In genomic region chr4:53263776-53264175, GRCm38 (mm10) we compare ENCODE assay signal across 8 mouse cellular contexts.
DNase-seq lines count a peak whose midpoint lies in the region; ATAC-seq and TF ChIP-seq lines count a peak whose summit lies in the region.

No protein-coding gene starts in this region.

- H3K4me3 ChIP-seq in embryonic facial prominence, embryonic 11.5 days (ENCODE audit: low read depth, low read length) = no peak overlapping the region
- no peak overlapping the region for H3K4me3 ChIP-seq in intestine, postnatal 0 days (ENCODE audit: low read depth, low read length)
- no peak overlapping the region for H3K4me3 ChIP-seq in midbrain, postnatal 0 days (ENCODE audit: low read depth, low read length)

- 0 out of 2 replicates have a peak, but pooled peaks have one; percentile 48 for ATAC-seq in embryonic facial prominence, embryonic 11.5 days (replicated peaks; ENCODE audit: insufficient number of reproducible peaks, low FRiP score, low TSS enrichment, low read depth)
- ATAC-seq in intestine, postnatal 0 days = peak; percentile 71
- peak; percentile 90 for ATAC-seq in midbrain, postnatal 0 days (ENCODE audit: low FRiP score)

- H3K4me2 ChIP-seq in embryonic facial prominence, embryonic 11.5 days (ENCODE audit: low read depth, low read length) = no peak overlapping the region
- H3K4me2 ChIP-seq in intestine, postnatal 0 days (replicated peaks; ENCODE audit: low read depth) = no peak overlapping the region; the same call in 1 of the 2 replicates
- no peak overlapping the region for H3K4me2 ChIP-seq in midbrain, postnatal 0 days (ENCODE audit: low read depth, low read length, poor library complexity, severe bottlenecking)

- DNase-seq in adrenal gland, postnatal 4 days (ENCODE audit: low spot score in 2 of 2) = peak; percentile 53 to 67
- no peak for DNase-seq in embryonic facial prominence, embryonic 11.5 days (ENCODE audit: low spot score)
- DNase-seq in heart, adult 18-20 months = peak; percentile 94 to 95
- peak; percentile 42 to 79 for DNase-seq in left cerebral cortex, adult 8-10 months (ENCODE audit: low spot score in 2 of 2)
- peak; percentile 91 for DNase-seq in midbrain, postnatal 0 days (ENCODE audit: low spot score)
- peak; percentile 93 for DNase-seq in testis, postnatal 10 days (ENCODE audit: low spot score)
- DNase-seq in thymus, postnatal 36 days = no peak

- no peaks in the 10 kb centered on the region for H3K27me3 ChIP-seq in embryonic facial prominence, embryonic 11.5 days (ENCODE audit: control insufficient read depth, insufficient read depth, low read length)
- H3K27me3 ChIP-seq in intestine, postnatal 0 days (replicated peaks; ENCODE audit: control insufficient read depth, insufficient read depth, low read length) = no peaks in the 10 kb centered on the region
- no peaks in the 10 kb centered on the region for H3K27me3 ChIP-seq in midbrain, postnatal 0 days (ENCODE audit: insufficient read depth, low read length)

- peaks cover 3% of the 10 kb centered on the region; the same call in 1 of the 2 replicates for H3K4me1 ChIP-seq in embryonic facial prominence, embryonic 11.5 days (ENCODE audit: control insufficient read depth, insufficient read depth, low read length)
- 0 out of 2 replicates have a peak, but pooled peaks cover 4% of the 10 kb centered on the region for H3K4me1 ChIP-seq in intestine, postnatal 0 days (replicated peaks; ENCODE audit: control insufficient read depth, insufficient read depth, low read length)
- H3K4me1 ChIP-seq in midbrain, postnatal 0 days (ENCODE audit: insufficient read depth, low read length) = no peaks in the 10 kb centered on the region

- TF ChIP-seq CTCF in intestine, postnatal 0 days (IDR thresholded peaks at IDR 0.05; ENCODE audit: low read depth) = peak; percentile 63
- peak; percentile 54 for TF ChIP-seq CTCF in midbrain, postnatal 0 days (IDR thresholded peaks at IDR 0.05)

- WGBS in embryonic facial prominence, embryonic 11.5 days = 70% methylated on average over 13 of the region's 13 CpGs
- 53% methylated on average over 13 of the region's 13 CpGs for WGBS in intestine, postnatal 0 days
- 47% methylated on average over 13 of the region's 13 CpGs for WGBS in midbrain, postnatal 0 days

- H3K9ac ChIP-seq in embryonic facial prominence, embryonic 11.5 days (replicated peaks; ENCODE audit: low read length) = no peak overlapping the region
- H3K9ac ChIP-seq in intestine, postnatal 0 days (ENCODE audit: low read depth, low read length) = no peak overlapping the region
- H3K9ac ChIP-seq in midbrain, postnatal 0 days (replicated peaks; ENCODE audit: low read length, poor library complexity, severe bottlenecking) = no peak overlapping the region

- no peak overlapping the region for H3K27ac ChIP-seq in embryonic facial prominence, embryonic 11.5 days (replicated peaks; ENCODE audit: low read depth, low read length)
- H3K27ac ChIP-seq in intestine, postnatal 0 days (ENCODE audit: low read depth, low read length) = no peak overlapping the region
- H3K27ac ChIP-seq in midbrain, postnatal 0 days (ENCODE audit: low read depth, low read length) = no peak overlapping the region

- no peaks in the 10 kb centered on the region for H3K9me3 ChIP-seq in embryonic facial prominence, embryonic 11.5 days (replicated peaks; ENCODE audit: control insufficient read depth, low read length)
- H3K9me3 ChIP-seq in intestine, postnatal 0 days (ENCODE audit: control insufficient read depth) = no peaks in the 10 kb centered on the region
- no peaks in the 10 kb centered on the region for H3K9me3 ChIP-seq in midbrain, postnatal 0 days (ENCODE audit: low read length)

- no peaks in the 10 kb centered on the region for H3K36me3 ChIP-seq in embryonic facial prominence, embryonic 11.5 days (replicated peaks; ENCODE audit: control insufficient read depth, insufficient read depth, low read depth, low read length)
- H3K36me3 ChIP-seq in intestine, postnatal 0 days (ENCODE audit: control insufficient read depth, insufficient read depth) = no peaks in the 10 kb centered on the region
- no peaks in the 10 kb centered on the region for H3K36me3 ChIP-seq in midbrain, postnatal 0 days (ENCODE audit: insufficient read depth, low read length)

Comparison
In these comparisons a context has a peak if more than half of its experiments do, and no peak if none do; other contexts are left out.
1. DNase-seq: peak in adrenal gland, postnatal 4 days (2 of 2), heart, adult 18-20 months (2 of 2), left cerebral cortex, adult 8-10 months (2 of 2), midbrain, postnatal 0 days (single experiment) and testis, postnatal 10 days (single experiment); none in embryonic facial prominence, embryonic 11.5 days (single experiment) and thymus, postnatal 36 days (0 of 2).
2. Peak in every context shown above with its lines, with median percentiles within 50 percentile points of each other: ATAC-seq.